Mouse (Mus musculus) lung, embryonic 16.5 days (tissue): ENCODE measurements around the gene Ccnjl. TPM values are rescaled to one million over a fixed set of nuclear protein-coding genes. Genes with fewer than 3 reads are reported as not detected.

Experiments
- ATAC-seq: fragments of 200-750 bp; cut with Nextera tagmentation; 2 replicates; pipeline ENCODE4 v1.8.0; 2017; ENCODE audit warnings: low read depth, mild to moderate bottlenecking, moderate library complexity
- H3K27ac ChIP-seq: fragments of 300-500 bp; sonication (generic); 2 replicates; pipeline ENCODE4 v1.5.1; 2014; ENCODE audit warnings: mild to moderate bottlenecking, control low read depth, low read length
- H3K27me3 ChIP-seq: fragments of 300-500 bp; sonication (generic); 2 replicates; pipeline ENCODE4 v1.6.1; 2014; ENCODE audit warnings: low read depth, low read length, mixed read lengths; ENCODE audit not compliant: control insufficient read depth, insufficient read depth
- H3K36me3 ChIP-seq: fragments of 300-500 bp; sonication (generic); 2 replicates; pipeline ENCODE4 v1.6.1; 2014; ENCODE audit warnings: low read length; ENCODE audit not compliant: control insufficient read depth, insufficient read depth
- H3K4me1 ChIP-seq: fragments of 300-500 bp; sonication (generic); replicated peaks from 2 replicates; pipeline ENCODE4 v1.6.1; 2014; ENCODE audit warnings: low read length, mixed read lengths; ENCODE audit not compliant: control insufficient read depth, insufficient read depth
- H3K4me2 ChIP-seq: fragments of 300-500 bp; sonication (generic); 2 replicates; pipeline ENCODE4 v1.6.1; 2014; ENCODE audit warnings: low read depth, low read length, control low read depth
- H3K4me3 ChIP-seq: fragments of 300-500 bp; sonication (generic); 2 replicates; pipeline ENCODE4 v1.5.1; 2014; ENCODE audit warnings: mild to moderate bottlenecking, low read length, control low read depth
- H3K9ac ChIP-seq: fragments of 300-500 bp; sonication (generic); 2 replicates; pipeline ENCODE4 v1.6.1; 2014; ENCODE audit warnings: low read length, control low read depth
- H3K9me3 ChIP-seq: fragments of 300-500 bp; sonication (generic); 2 replicates; pipeline ENCODE4 v1.6.1; 2016; ENCODE audit warnings: low read length; ENCODE audit not compliant: control insufficient read depth
- WGBS: fragments of 180-500 bp; shearing (Covaris S2); extraction: QIAGEN DNeasy Blood & Tissue Kit; methylation state at CpG from one replicate; pipeline ENCODE4 v1.1.7; 2014; 5-methylcytosine and 5-hydroxymethylcytosine counted together
- polyA plus RNA-seq: library from polyadenylated mRNA; unstranded; fragments of >200 nt; fragmentation: Nextera tagmentation; extraction: Ambion mirVana; gene quantifications from 2 replicates; pipeline ENCODE4 v1.2.1, GENCODE M21; 2015

Gene Ccnjl
- polyA plus RNA-seq: 19.6 and 20.0 TPM in 2 replicates

DNA sequence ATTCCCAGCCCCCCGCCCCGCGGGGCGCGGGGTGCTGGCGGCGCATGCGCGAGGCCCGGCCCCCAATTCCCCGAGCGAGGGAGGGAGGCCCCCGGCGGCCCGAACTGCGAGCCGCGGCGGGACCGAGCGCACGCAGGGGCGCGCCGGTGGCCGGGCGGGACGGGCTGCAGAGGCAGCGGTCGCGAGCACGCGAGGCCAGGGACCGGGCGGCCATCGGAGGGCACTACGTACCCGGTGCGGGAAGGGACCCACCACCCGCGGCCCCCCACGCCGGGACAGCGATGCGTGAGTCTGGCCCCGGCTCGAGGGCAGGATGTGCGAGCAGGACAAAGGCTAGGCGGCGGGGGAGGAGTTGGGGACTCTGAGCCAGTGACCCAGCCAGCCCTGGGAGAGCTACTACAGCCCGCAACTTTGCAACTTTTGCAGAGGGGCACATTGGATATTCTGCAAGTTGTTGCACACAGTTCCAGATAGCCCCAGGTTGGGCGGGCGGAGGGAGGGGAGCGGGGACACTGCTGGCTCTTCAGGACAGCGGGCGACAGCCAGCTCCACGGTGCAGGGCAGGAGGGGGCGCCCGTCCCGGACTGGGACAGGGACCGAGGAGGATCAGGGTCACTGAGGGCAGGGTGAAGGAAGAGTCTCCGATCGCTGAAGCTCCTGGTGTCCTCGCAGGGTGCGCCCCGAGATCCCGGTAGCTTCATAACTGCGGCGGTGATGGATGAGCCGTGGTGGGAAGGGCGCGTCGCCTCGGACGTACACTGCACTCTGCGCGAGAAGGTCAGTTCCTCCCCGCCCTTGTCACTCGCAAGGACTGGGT lies at the start of gene Ccnjl:
Gene Ccnjl (plus strand): TSS at position 102 of the 817 bp plus-strand sequence.
- H3K4me1 ChIP-seq: peaks cover 17% of the 10 kb centered on the region
- ATAC-seq: peak; percentile 94
- H3K27ac ChIP-seq: peak within 1 kb of the TSS; percentile 83
- no peaks in the 10 kb centered on the region for H3K9me3 ChIP-seq
- H3K4me2 ChIP-seq: peak within 1 kb of the TSS; percentile 91
- no peaks in the 10 kb centered on the region for H3K27me3 ChIP-seq
- peaks cover 5% of the 10 kb centered on the region; the same call in 1 of the 2 replicates for H3K36me3 ChIP-seq
- peak within 1 kb of the TSS; percentile 92 for H3K9ac ChIP-seq
- under 1% methylated on average over 79 of the region's 79 CpGs for WGBS
- H3K4me3 ChIP-seq: peak within 1 kb of the TSS; percentile 90

DNA sequence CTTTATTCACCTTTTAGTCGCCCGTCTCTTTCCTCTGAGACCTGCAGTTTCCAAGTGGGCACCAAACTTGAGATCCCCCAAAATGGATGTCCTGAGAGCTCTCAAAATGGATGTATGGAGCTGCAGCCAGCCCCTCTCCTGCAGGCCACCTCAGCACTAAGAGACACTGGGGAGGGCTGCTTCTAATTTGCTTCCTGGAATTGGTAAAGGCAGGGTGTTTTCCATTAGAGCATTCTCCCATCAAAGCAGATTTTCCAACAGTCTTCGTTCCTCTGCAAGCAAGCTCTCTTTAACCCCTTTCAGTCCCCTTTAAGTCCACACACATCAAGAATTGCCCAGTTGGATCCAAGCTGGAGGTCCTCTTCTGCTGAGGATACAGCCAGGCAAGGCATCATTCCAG lies 49.2 kb upstream of the Ccnjl start:
- Histone ChIP-seq H3K4me1 (peaks cover 40% of the 10 kb centered on the region), H3K4me2 (no peak overlapping the region), H3K9me3 (no peaks in the 10 kb centered on the region), H3K4me3 (no peak overlapping the region), H3K36me3 (no peaks in the 10 kb centered on the region), H3K9ac (no peak overlapping the region), H3K27ac (no peak overlapping the region), H3K27me3 (no peaks in the 10 kb centered on the region)
- no peak for ATAC-seq
- WGBS: 88% methylated on average over 3 of the region's 3 CpGs

GRCm38 (mm10) chr11:43480561-43480960 lies 48.0 kb upstream of the Ccnjl start:
- H3K4me1 ChIP-seq: peaks cover 38% of the 10 kb centered on the region

DNA sequence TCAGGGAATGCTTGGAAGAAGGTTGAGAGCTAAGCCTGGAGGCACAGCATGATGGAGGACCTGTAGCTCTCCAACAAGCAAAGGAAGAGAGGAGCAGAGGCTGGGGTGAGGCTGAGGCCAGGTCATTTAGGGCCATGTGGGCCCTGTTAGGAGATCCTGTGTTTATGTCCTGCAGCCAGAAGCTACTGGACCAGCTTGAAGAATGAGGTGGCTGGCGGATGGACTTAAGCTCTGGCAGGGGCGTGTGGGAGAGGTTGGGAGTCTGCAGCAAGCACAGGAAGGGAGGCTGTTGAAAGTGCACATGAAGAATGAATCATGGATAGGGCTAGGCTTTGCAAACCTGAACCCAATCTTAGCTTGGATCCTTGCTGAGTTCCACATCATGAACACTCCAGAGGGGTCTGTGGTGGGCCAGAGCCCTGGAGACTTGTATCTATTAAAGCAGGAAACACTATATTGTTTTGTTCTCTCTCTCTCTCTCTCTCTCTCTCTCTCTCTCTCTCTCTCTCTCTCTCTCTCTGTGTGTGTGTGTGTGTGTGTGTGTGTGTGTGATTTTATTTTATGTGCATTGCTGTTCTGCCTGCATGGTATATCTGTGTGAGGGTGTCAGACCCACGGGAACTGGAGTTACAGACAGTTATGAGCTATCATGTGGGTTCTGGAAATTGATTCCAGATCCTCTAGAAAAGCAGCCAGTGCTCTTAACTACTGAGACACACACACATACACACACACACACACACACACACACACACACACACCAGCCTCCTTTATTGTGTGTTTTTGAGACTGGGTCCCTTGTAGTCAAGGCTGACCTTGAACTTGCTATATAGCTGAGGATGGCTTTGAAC lies 46.7 kb upstream of the Ccnjl start:
- H3K9ac ChIP-seq: no peak overlapping the region
- H3K27me3 ChIP-seq: no peaks in the 10 kb centered on the region
- no peaks in the 10 kb centered on the region for H3K36me3 ChIP-seq
- peak; percentile 55 for ATAC-seq
- H3K4me3 ChIP-seq: no peak overlapping the region
- peaks cover 38% of the 10 kb centered on the region for H3K4me1 ChIP-seq
- 32% methylated on average over 3 of the region's 3 CpGs for WGBS
- no peaks in the 10 kb centered on the region for H3K9me3 ChIP-seq
- H3K4me2 ChIP-seq: 0 out of 2 replicates have a peak overlapping the region, but pooled peaks have one; percentile 5
- 0 out of 2 replicates have a peak overlapping the region, but pooled peaks have one; percentile 20 for H3K27ac ChIP-seq

More at GRCm38 (mm10) chr11:43480561-43480960, 48.0 kb upstream of the Ccnjl start:
- Histone ChIP-seq H3K27ac (no peak overlapping the region), H3K36me3 (no peaks in the 10 kb centered on the region), H3K27me3 (no peaks in the 10 kb centered on the region), H3K9me3 (no peaks in the 10 kb centered on the region), H3K9ac (no peak overlapping the region), H3K4me3 (no peak overlapping the region), H3K4me2 (no peak overlapping the region)
- 8% methylated on average over 5 of the region's 5 CpGs for WGBS
- ATAC-seq: no peak

GRCm38 (mm10) chr11:43483122-43483792 lies 45.3 kb upstream of the Ccnjl start:
- Histone ChIP-seq H3K9me3 (no peaks in the 10 kb centered on the region), H3K4me2 (no peak overlapping the region), H3K27me3 (no peaks in the 10 kb centered on the region), H3K27ac (peak overlapping the region; percentile 82), H3K4me1 (peaks cover 38% of the 10 kb centered on the region), H3K36me3 (no peaks in the 10 kb centered on the region), H3K4me3 (no peak overlapping the region), H3K9ac (no peak overlapping the region)
- ATAC-seq: peak; percentile 85
- 27% methylated on average over 6 of the region's 6 CpGs for WGBS

DNA sequence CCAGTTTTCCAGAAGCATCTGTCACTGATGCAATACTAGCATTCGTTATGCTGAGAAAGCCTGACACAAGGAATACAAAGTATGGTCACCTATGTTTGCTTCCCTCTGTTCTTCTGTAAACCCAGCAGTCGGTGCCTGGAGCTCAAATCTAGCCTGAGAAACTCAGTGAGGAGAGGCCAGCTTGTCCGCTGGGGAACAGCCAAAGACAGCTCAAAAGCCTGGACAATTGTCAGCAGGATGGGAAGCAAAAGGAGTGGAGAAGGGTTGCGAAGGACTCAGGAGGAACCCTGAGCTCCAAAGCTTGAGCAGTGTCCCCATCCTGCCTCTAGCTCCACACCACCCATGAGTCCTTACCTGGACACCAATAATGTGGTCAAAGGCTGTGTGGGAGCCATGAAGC lies 44.5 kb upstream of the Ccnjl start:
- Histone ChIP-seq H3K36me3 (no peaks in the 10 kb centered on the region), H3K4me1 (peaks cover 38% of the 10 kb centered on the region), H3K27me3 (no peaks in the 10 kb centered on the region), H3K9me3 (no peaks in the 10 kb centered on the region), H3K4me3 (no peak overlapping the region), H3K9ac (no peak overlapping the region), H3K27ac (0 out of 2 replicates have a peak overlapping the region, but pooled peaks have one; percentile 34), H3K4me2 (no peak overlapping the region)
- 62% methylated on average over 4 of the region's 4 CpGs for WGBS
- no peak for ATAC-seq

DNA sequence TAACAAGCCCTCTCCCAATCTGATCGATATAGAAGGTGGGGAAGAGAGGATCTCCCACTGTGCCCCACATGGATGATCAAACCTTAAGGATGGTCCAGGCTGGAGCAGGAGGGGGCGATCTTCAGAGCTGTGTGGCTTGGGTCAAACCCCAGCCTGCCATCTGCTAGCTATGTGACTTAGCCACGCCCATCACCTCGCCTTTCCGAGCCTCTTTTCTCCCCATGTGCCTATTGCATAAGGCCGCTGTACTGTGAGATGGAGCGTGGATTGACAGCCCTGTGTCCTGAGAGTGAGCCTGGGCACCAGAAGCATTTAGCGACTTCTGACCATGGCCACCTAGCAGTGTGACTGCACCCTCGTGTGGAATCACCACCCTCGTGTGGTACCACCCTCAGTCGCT lies 43.9 kb upstream of the Ccnjl start:
- no peaks in the 10 kb centered on the region for H3K27me3 ChIP-seq
- no peak overlapping the region for H3K4me3 ChIP-seq
- H3K4me1 ChIP-seq: peaks cover 38% of the 10 kb centered on the region
- no peak overlapping the region for H3K4me2 ChIP-seq
- H3K9ac ChIP-seq: no peak overlapping the region
- no peak overlapping the region for H3K27ac ChIP-seq
- H3K9me3 ChIP-seq: no peaks in the 10 kb centered on the region
- WGBS: 32% methylated on average over 11 of the region's 11 CpGs
- H3K36me3 ChIP-seq: no peaks in the 10 kb centered on the region
- no peak for ATAC-seq

GRCm38 (mm10) chr11:43485855-43486254 lies 42.7 kb upstream of the Ccnjl start:
- Histone ChIP-seq H3K27ac (no peak overlapping the region), H3K27me3 (no peaks in the 10 kb centered on the region), H3K36me3 (no peaks in the 10 kb centered on the region), H3K4me1 (peaks cover 33% of the 10 kb centered on the region), H3K9ac (no peak overlapping the region), H3K4me3 (no peak overlapping the region), H3K9me3 (no peaks in the 10 kb centered on the region), H3K4me2 (no peak overlapping the region)
- 84% methylated on average over 9 of the region's 9 CpGs for WGBS
- ATAC-seq: no peak
